Mouse (Mus musculus) C2C12 (cell line): ENCODE data around the gene Ankfy1. TPM values are rescaled to one million over a fixed set of nuclear protein-coding genes. Genes with fewer than 3 reads are reported as not detected.

Experiments
- H3K27me3 ChIP-seq: one replicate; pipeline ENCODE4 v1.6.1; 2011; ENCODE audit not compliant: control insufficient read depth, insufficient read depth, insufficient read length
- H3K36me3 ChIP-seq: one replicate; pipeline ENCODE4 v1.6.1; 2011; ENCODE audit not compliant: control insufficient read depth, insufficient read depth
- H3K4me3 ChIP-seq: one replicate; pipeline ENCODE4 v1.5.1; 2011; ENCODE audit warnings: mild to moderate bottlenecking, control low read depth; ENCODE audit not compliant: poor library complexity, insufficient read depth, severe bottlenecking
- H3K79me2 ChIP-seq: one replicate; pipeline ENCODE4 v1.6.1; 2011; ENCODE audit not compliant: control insufficient read depth, insufficient read depth
- H3K79me3 ChIP-seq: one replicate; pipeline ENCODE4 v1.6.1; 2011; ENCODE audit warnings: low read depth, control low read depth
- H3ac ChIP-seq: one replicate; pipeline ENCODE3; 2011; ENCODE audit warnings: low read depth; ENCODE audit not compliant: control insufficient read depth, insufficient read length
- CEBPB ChIP-seq: IDR thresholded peaks from one replicate; pipeline ENCODE4 v1.6.1; 2011; ENCODE audit warnings: low read depth, mild to moderate bottlenecking, control low read depth, moderate library complexity
- CTCF ChIP-seq: IDR thresholded peaks from one replicate; pipeline ENCODE4 v1.5.1; 2011; ENCODE audit not compliant: control insufficient read depth, insufficient read depth, insufficient read length
- FOSL1 ChIP-seq: IDR thresholded peaks from one replicate; pipeline ENCODE4 v1.8.0; 2011; ENCODE audit warnings: mild to moderate bottlenecking, low read length; ENCODE audit not compliant: poor library complexity, insufficient read depth, severe bottlenecking
- MAX ChIP-seq: IDR thresholded peaks from one replicate; pipeline ENCODE4 v1.6.1; 2011; ENCODE audit warnings: mild to moderate bottlenecking, control low read depth
- MYOD1 ChIP-seq: IDR thresholded peaks from one replicate; pipeline ENCODE4 v1.6.1; 2011; ENCODE audit warnings: low read depth; ENCODE audit not compliant: control insufficient read depth, insufficient read length
- MYOG ChIP-seq: IDR thresholded peaks from one replicate; pipeline ENCODE4 v1.6.1; 2011; ENCODE audit not compliant: control insufficient read depth, insufficient read length; ENCODE audit errors: extremely low read depth
- USF1 ChIP-seq: IDR thresholded peaks from one replicate; pipeline ENCODE4 v1.6.1; 2011; ENCODE audit warnings: low read depth, mild to moderate bottlenecking, control low read depth, moderate library complexity
- polyA plus RNA-seq: library from polyadenylated mRNA; unstranded; fragments of >200 nt; fragmentation: generic; extraction: Trizol; gene quantifications from one replicate; pipeline ENCODE4 v1.2.1, GENCODE M21; 2012; ENCODE audit warnings: missing spikeins

Ankfy1 gene
- polyA plus RNA-seq, 1 experiment, result 15.1 TPM

DNA sequence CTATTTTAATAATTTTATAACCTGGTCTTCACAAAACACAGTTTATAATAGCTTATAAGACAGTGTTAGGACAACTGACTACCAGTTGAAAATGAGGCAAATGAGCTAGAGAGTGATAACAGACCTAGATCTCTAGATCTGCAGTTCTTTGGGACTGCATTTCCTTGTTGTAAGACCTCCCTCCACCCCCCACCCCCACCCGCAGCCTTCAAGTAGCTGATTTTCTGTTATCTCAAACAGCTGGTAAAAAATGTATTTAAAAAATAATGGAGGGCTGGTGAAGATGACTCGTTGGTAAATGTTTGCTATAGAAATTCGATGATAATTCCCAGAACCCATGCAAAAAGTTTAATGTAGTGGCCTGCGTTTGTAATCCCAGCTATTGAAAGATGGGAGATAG, 25.2 kb upstream of the Ankfy1 start:
- Histone ChIP-seq H3K36me3 (peaks cover 13% of the 10 kb centered on the region), H3K79me3 (peaks cover 54% of the 10 kb centered on the region), H3K79me2 (peaks cover 79% of the 10 kb centered on the region), H3ac (no peak overlapping the region), H3K27me3 (no peaks in the 10 kb centered on the region), H3K4me3 (no peak overlapping the region)
- TF ChIP-seq MYOD1 (no peak), MYOG (no peak), USF1 (no peak), CEBPB (no peak), FOSL1 (no peak), CTCF (no peak), MAX (no peak)

DNA sequence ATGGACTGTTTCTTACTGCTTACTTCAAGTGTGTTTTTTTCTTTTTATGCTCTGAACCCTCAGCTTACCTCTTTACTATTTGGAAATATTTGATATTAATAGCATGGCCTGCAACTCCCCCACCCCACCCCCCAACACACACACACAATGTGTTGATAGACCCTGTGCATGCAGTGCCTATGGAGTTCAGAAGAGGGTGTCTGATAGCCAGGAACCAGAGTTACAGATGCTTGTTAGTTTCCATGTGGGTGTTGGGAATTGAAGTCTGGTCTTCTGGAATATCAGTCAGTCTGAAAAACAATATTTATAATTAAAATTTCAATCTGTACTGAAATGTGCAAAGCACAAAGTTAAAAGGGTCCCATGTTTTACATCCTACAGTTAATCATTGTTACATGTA, 19.2 kb upstream of the Ankfy1 start:
- H3K36me3 ChIP-seq, result no peaks in the 10 kb centered on the region
- TF ChIP-seq USF1 (no peak), MYOD1 (no peak), FOSL1 (no peak), MYOG (no peak), MAX (no peak), CTCF (no peak), CEBPB (no peak)
- no peak overlapping the region for H3ac ChIP-seq
- H3K79me2 ChIP-seq, result peaks cover 71% of the 10 kb centered on the region
- no peak overlapping the region for H3K4me3 ChIP-seq
- no peaks in the 10 kb centered on the region for H3K27me3 ChIP-seq
- peaks cover 50% of the 10 kb centered on the region for H3K79me3 ChIP-seq

DNA sequence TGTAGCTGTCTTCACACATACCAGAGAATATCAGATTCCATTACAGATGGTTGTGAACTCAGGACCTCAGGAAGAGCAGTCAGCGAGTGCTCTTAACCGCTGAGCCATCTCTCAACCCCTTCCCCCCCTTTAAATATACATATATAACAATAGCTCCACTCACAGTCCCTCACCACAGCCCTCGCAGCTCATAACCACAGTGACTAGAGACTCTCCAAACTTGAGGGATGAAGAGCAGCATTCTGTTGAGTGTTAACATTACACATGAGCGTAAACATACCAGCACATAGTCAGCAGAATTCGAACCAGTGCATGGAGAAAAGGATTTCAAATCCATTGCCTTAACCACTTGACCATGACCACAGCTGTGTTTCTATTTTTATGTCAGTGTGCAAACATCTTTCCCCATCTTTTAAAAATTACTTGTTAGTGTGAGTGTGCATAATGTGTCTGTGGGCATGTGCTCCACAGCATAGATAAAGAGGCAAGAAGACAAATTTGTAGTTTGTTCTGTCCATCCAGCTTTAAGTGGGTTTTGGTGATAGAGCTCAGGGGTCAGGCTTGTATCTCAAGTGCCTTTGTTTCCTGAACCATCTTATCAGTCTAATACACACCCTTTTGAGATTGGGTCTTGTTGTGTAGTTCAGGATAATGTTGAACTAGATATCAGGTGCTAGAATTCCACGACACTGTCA, 18.4 kb upstream of the Ankfy1 start:
- peaks cover 70% of the 10 kb centered on the region for H3K79me2 ChIP-seq
- no peak overlapping the region for H3ac ChIP-seq
- no peak overlapping the region for H3K4me3 ChIP-seq

DNA sequence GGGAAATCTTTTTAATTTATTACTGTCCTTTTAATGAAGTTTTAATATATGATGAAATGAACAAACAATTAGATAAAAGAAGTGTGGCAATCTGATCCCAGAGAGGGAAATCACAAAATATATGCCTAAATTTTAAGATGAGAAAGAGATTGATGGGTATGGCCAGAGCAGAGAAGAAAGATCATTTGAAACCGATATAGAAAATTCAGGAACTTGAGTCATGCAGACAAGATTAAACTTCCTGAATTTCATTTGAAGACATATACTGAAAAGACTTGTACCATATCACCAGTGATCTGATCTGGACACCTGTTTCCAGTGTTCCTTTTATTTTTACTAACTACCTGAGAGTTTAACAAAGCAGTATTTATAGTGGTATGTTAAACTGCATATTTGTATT, 17.4 kb upstream of the Ankfy1 start:
- Histone ChIP-seq H3K27me3 (no peaks in the 10 kb centered on the region), H3K4me3 (no peak overlapping the region), H3ac (no peak overlapping the region), H3K79me2 (peaks cover 64% of the 10 kb centered on the region), H3K36me3 (peaks cover 5% of the 10 kb centered on the region), H3K79me3 (peaks cover 43% of the 10 kb centered on the region)
- TF ChIP-seq MYOD1 (no peak), CTCF (no peak), CEBPB (no peak), FOSL1 (no peak), MYOG (no peak)

More for the DNA sequence above, 18.4 kb upstream of the Ankfy1 start:
- H3K27me3 ChIP-seq, result no peaks in the 10 kb centered on the region
- TF ChIP-seq MYOD1 (no peak), FOSL1 (no peak), CTCF (no peak), MAX (no peak), USF1 (no peak), CEBPB (no peak), MYOG (no peak)
- H3K36me3 ChIP-seq, result peaks cover 5% of the 10 kb centered on the region
- H3K79me3 ChIP-seq, result peaks cover 46% of the 10 kb centered on the region

DNA sequence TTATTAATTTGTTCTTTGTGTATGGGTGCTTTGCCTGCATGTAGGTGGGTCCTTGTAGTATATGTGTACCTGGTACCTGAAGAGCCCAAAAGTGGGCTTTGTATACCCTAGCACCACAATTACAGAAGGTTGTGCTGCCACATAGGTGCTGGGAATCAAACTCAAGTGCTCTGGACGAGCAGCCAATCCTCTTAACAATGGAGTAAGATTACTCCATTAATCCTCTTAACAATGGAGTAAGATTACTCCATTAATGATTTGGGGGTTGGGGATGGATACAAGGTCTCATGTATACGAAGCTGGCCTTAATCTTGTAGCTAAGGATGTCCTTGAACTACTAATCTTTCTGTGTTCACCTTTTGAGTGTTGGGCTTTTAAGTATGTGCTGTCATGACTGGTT, 14.5 kb upstream of the Ankfy1 start:
- Histone ChIP-seq H3K36me3 (peaks cover 5% of the 10 kb centered on the region), H3K79me2 (peaks cover 60% of the 10 kb centered on the region), H3ac (no peak overlapping the region), H3K4me3 (no peak overlapping the region), H3K27me3 (no peaks in the 10 kb centered on the region), H3K79me3 (peaks cover 32% of the 10 kb centered on the region)
- TF ChIP-seq CTCF (no peak), FOSL1 (no peak), USF1 (no peak), MYOG (no peak), MYOD1 (no peak), MAX (no peak)

DNA sequence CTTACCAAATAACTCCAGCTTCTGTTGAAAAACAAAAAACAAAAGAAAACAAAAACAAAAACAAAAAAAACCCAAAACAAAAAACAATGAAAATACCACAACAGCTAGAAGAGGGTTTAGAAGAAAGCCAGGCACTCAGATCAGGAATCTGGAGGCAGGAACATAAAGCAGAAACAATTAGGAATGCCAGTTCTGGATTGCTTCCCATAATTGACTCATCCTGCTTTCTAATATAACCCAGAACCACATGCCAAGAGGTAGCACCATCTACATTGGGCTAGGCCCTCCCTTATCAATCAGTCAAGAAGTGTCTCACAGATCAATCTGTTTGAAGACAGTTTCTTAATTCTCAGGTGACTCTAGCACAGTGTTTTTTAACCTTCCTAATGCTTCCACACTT, 9.1 kb upstream of the Ankfy1 start:
- TF ChIP-seq MAX, result no peak
- no peak for TF ChIP-seq MYOG
- TF ChIP-seq CTCF, result no peak
- no peak for TF ChIP-seq USF1
- TF ChIP-seq FOSL1, result no peak
- no peak for TF ChIP-seq CEBPB
- no peak for TF ChIP-seq MYOD1
- H3ac ChIP-seq, result no peak overlapping the region
- H3K27me3 ChIP-seq, result no peaks in the 10 kb centered on the region

More for the DNA sequence above, 9.1 kb upstream of the Ankfy1 start:
- H3K4me3 ChIP-seq, result no peak overlapping the region
- H3K79me3 ChIP-seq, result peaks cover 1% of the 10 kb centered on the region
- H3K36me3 ChIP-seq, result peaks cover 17% of the 10 kb centered on the region
- peaks cover 15% of the 10 kb centered on the region for H3K79me2 ChIP-seq
